Mouse (Mus musculus): ENCODE measurements at regions not wholly inside any gene's neighbourhood (a gene's known extent, or its start where the extent isn't known, plus 50 kb on each side); places are given as distances from the start of the nearest gene placed in this dataset.
A peak's percentile ranks its signal among the peaks of the same experiment; 100 is the strongest.
"Not testable (repeated sequence)": the region's sequence is repeated elsewhere in the genome, so short reads cannot be mapped to it uniquely, and the experiment has no call there.

- no peak for DNase-seq (ENCODE audit: low spot score)
- Histone ChIP-seq H3K27me3 (replicated peaks; ENCODE audit: low read depth, poor library complexity, severe bottlenecking) (no peaks in the 10 kb centered on the region), H3K4me1 (peaks cover 9% of the 10 kb centered on the region; the same call in 1 of the 2 replicates), H3K4me3 (no peak overlapping the region), H3K36me3 (replicated peaks) (no peaks in the 10 kb centered on the region), H3K27ac (replicated peaks) (no peak overlapping the region), H3K9me3 (no peaks in the 10 kb centered on the region)
- 88% methylated on average over 3 of the region's 3 CpGs for WGBS
Observed at GRCm38 (mm10) chr3:128394805-128395204, 498.7 kb upstream of the Fam241a start.

- DNase-seq (ENCODE audit: low spot score) = no peak
- Histone ChIP-seq H3K36me3 (replicated peaks) (no peaks in the 10 kb centered on the region), H3K27ac (replicated peaks) (no peak overlapping the region), H3K27me3 (replicated peaks; ENCODE audit: low read depth, poor library complexity, severe bottlenecking) (no peaks in the 10 kb centered on the region), H3K4me3 (no peak overlapping the region), H3K4me1 (no peaks in the 10 kb centered on the region), H3K9me3 (no peaks in the 10 kb centered on the region)
- 91% methylated on average over 4 of the region's 4 CpGs for WGBS
Observed at GRCm38 (mm10) chr3:128380579-128380978, 484.5 kb upstream of the Fam241a start.

DNA sequence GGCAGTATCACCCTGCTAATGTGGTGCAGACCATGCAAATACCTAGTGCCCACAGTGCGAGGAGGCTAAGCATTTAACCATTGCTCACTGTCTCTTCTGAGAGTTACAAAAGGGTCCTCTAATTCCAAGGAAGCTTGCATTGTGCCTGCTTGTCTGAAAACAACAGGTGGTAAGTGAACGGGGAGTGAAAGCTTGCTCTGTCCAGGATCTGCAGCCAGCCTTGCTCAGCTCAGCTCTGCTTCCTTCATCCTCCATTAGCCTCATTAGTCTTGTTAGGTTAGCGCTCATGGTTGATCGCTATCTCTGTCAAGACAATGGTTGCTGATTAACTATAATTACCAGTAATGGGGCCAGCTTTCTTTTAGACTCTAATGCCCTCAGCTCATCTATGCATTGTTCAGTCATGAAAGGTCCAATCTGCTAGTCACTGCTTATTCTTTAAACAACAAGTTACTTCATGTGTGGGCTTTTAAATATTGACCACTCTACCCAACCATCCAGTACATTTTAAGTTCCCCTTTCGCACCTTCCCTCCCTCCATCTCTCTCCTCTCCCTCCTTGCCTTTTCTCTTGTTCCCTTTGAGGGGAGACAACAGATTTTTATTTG lies 473.5 kb upstream of the Fam241a start:
- DNase-seq (ENCODE audit: low spot score) = no peak
- Histone ChIP-seq H3K9me3 (no peaks in the 10 kb centered on the region), H3K27ac (replicated peaks) (no peak overlapping the region), H3K4me3 (no peak overlapping the region), H3K36me3 (replicated peaks) (no peaks in the 10 kb centered on the region), H3K27me3 (replicated peaks; ENCODE audit: low read depth, poor library complexity, severe bottlenecking) (no peaks in the 10 kb centered on the region), H3K4me1 (no peaks in the 10 kb centered on the region)
- WGBS = 22% methylated on average over 5 of the region's 5 CpGs

DNA sequence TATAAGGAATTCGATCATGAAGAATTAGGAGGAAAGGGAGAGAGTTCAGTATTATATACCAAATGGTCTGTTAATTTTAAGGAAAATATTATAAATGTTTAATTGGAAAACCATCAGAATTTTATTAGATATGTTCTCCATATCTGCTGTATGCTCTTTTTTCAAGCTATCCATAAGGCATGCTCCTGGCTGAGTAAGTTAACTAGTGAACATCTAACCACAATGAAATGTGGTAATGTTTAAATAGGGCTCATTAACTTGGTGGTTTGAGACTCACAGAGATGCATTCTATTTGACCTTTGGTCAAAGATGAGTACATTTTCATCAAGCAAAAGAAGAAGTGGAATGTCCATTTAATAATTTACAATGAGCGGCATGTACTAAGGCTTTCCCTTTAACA lies 466.2 kb upstream of the Fam241a start:
- WGBS = 89% methylated on average over 2 of the region's 2 CpGs
- DNase-seq (ENCODE audit: low spot score) = no peak

DNA sequence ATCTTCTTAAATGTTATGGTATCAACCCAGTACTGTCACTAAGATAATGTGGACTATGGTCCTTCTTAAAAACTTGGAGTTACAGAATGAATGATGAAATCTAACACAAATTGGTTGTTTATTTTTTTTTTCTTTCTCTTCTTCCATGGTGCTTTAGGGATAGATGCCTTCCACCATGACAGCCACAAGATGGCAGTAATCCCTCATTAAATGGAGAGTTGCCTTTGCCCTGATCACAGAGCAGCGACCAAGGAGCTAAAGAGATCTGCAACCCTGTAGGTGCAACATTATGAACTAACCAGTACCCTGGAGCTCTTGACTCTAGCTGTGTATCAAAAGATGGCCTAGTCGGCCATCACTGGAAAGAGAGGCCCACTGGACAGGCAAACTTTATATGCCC lies 453.0 kb upstream of the Fam241a start:
- H3K36me3 ChIP-seq (replicated peaks); H3K27me3 ChIP-seq (replicated peaks; ENCODE audit: low read depth, poor library complexity, severe bottlenecking); H3K27ac ChIP-seq (replicated peaks); H3K9me3 ChIP-seq; H3K4me1 ChIP-seq; H3K4me3 ChIP-seq: not testable (repeated sequence)
- 5% methylated on average over 2 of the region's 2 CpGs for WGBS
- peak; percentile 54 for DNase-seq (ENCODE audit: low spot score)

More for the DNA sequence above, 466.2 kb upstream of the Fam241a start:
- H3K9me3 ChIP-seq = no peaks in the 10 kb centered on the region
- H3K4me1 ChIP-seq = no peaks in the 10 kb centered on the region
- no peak overlapping the region for H3K27ac ChIP-seq (replicated peaks)
- no peaks in the 10 kb centered on the region for H3K27me3 ChIP-seq (replicated peaks; ENCODE audit: low read depth, poor library complexity, severe bottlenecking)
- no peak overlapping the region for H3K4me3 ChIP-seq
- no peaks in the 10 kb centered on the region for H3K36me3 ChIP-seq (replicated peaks)

DNA sequence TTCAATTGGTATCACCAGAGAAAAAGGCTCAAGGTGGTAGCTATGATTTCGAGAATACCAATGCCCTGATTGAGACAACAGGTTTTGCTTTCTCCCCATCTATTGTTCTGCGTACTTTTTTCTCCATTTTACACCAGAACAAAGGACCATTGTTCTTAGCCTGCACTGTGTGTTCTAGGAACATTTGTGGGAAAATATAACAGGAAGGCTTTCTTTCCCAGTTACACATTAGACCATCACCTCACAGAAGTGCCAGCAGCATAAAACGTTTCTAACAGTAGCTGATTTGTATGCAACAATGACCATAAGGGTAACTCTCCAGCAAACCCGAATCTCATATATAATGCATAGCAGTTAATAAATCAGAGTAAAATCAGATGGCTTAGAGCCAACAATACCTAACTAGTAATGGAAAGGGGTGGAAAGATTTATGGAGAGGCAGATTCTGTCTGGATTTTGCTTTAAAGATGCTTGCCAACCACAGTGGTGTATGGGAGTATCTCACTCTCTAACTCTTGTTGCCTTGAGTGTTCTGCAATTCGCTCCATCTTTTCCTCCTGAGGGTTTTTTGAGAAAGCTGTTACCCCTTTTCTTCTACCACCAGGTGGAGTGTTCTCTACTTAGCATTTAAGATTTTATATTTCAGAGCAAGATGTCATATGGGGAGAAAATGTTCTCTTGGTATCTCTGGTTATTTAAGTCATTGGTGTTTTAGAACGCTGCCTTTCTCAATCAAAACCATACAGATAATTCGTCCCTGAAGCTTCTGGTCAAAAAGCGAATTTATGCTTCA lies 451.9 kb upstream of the Fam241a start:
- DNase-seq (ENCODE audit: low spot score) = no peak
- Histone ChIP-seq H3K4me3 (no peak overlapping the region), H3K27ac (replicated peaks) (no peak overlapping the region), H3K36me3 (replicated peaks) (no peaks in the 10 kb centered on the region), H3K27me3 (replicated peaks; ENCODE audit: low read depth, poor library complexity, severe bottlenecking) (no peaks in the 10 kb centered on the region; the same call in 1 of the 2 replicates), H3K9me3 (no peaks in the 10 kb centered on the region), H3K4me1 (no peaks in the 10 kb centered on the region)
- WGBS = 63% methylated on average over 8 of the region's 8 CpGs

GRCm38 (mm10) chr3:128337508-128337907 lies 441.4 kb upstream of the Fam241a start:
- DNase-seq (ENCODE audit: low spot score) = no peak
- H3K27ac ChIP-seq (replicated peaks) = no peak overlapping the region
- H3K36me3 ChIP-seq (replicated peaks) = no peaks in the 10 kb centered on the region
- H3K4me3 ChIP-seq = no peak overlapping the region
- no peaks in the 10 kb centered on the region for H3K4me1 ChIP-seq
- no peaks in the 10 kb centered on the region for H3K27me3 ChIP-seq (replicated peaks; ENCODE audit: low read depth, poor library complexity, severe bottlenecking)
- no peaks in the 10 kb centered on the region for H3K9me3 ChIP-seq
- 78% methylated on average over 2 of the region's 2 CpGs for WGBS

GRCm38 (mm10) chr3:128337031-128337430 lies 440.9 kb upstream of the Fam241a start:
- H3K27me3 ChIP-seq (replicated peaks; ENCODE audit: low read depth, poor library complexity, severe bottlenecking) = no peaks in the 10 kb centered on the region
- H3K27ac ChIP-seq (replicated peaks) = no peak overlapping the region
- 29% methylated on average over 5 of the region's 5 CpGs for WGBS

DNA sequence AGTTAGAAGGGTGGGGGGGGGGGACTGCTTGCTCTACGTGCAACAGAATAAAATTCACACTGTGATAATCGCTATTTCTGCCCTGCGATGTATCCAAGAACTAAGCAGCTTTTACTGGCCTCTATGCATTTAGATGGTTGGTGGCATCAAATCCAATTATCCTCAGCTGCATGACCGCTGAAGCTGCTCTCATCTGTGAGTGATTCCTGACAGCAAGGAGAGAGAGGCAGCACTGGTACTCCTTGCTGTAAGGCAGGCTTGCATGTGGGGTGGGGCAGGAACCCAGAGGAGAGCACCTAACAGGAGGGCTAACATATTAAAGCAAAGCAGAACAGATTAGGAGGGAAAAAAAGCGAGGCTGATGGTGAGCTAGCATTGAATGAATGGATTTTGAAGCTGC lies 431.6 kb upstream of the Fam241a start:
- Histone ChIP-seq H3K27ac (replicated peaks) (no peak overlapping the region), H3K4me1 (no peaks in the 10 kb centered on the region), H3K27me3 (replicated peaks; ENCODE audit: low read depth, poor library complexity, severe bottlenecking) (no peaks in the 10 kb centered on the region), H3K9me3 (no peaks in the 10 kb centered on the region), H3K36me3 (replicated peaks) (no peaks in the 10 kb centered on the region), H3K4me3 (no peak overlapping the region)
- WGBS = 54% methylated on average over 5 of the region's 5 CpGs
- DNase-seq (ENCODE audit: low spot score) = no peak

More at GRCm38 (mm10) chr3:128337031-128337430, 440.9 kb upstream of the Fam241a start:
- Histone ChIP-seq H3K36me3 (replicated peaks) (no peaks in the 10 kb centered on the region), H3K4me3 (no peak overlapping the region), H3K4me1 (no peaks in the 10 kb centered on the region), H3K9me3 (no peaks in the 10 kb centered on the region)
- peak; percentile 79 for DNase-seq (ENCODE audit: low spot score)

DNA sequence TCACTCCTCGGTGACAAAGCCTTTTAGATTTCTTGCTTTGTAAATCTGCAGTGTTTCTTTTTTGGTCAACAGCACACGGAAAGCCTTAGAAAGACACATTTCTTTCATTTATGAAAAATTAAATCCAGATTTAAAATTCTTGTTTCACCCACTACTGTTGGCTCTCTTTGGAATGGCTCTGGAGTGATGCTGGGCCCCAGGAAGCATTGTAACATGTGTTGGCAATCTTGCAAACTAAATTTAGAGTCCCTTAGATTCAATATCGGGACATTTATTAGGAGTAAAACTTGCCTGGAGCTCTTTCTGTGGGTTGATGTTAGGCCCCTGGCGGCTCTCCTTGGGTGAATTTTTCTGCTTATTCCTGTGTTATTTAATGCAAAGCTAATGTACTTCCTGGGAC lies 405.2 kb upstream of the Fam241a start:
- H3K27ac ChIP-seq (replicated peaks) = no peak overlapping the region
- no peak for DNase-seq (ENCODE audit: low spot score)
- no peaks in the 10 kb centered on the region for H3K27me3 ChIP-seq (replicated peaks; ENCODE audit: low read depth, poor library complexity, severe bottlenecking)
- H3K9me3 ChIP-seq = no peaks in the 10 kb centered on the region
- H3K4me3 ChIP-seq = no peak overlapping the region
- WGBS = 57% methylated on average over 4 of the region's 4 CpGs
- H3K4me1 ChIP-seq = peaks cover 16% of the 10 kb centered on the region
- H3K36me3 ChIP-seq (replicated peaks) = no peaks in the 10 kb centered on the region

GRCm38 (mm10) chr3:128298110-128298509 lies 402.0 kb upstream of the Fam241a start:
- no peaks in the 10 kb centered on the region for H3K36me3 ChIP-seq (replicated peaks)
- no peak overlapping the region for H3K4me3 ChIP-seq
- 74% methylated on average over 9 of the region's 9 CpGs for WGBS
- H3K27me3 ChIP-seq (replicated peaks; ENCODE audit: low read depth, poor library complexity, severe bottlenecking) = no peaks in the 10 kb centered on the region
- no peak overlapping the region for H3K27ac ChIP-seq (replicated peaks)
- 0 out of 2 replicates have a peak, but pooled peaks cover 2% of the 10 kb centered on the region for H3K9me3 ChIP-seq
- no peak for DNase-seq (ENCODE audit: low spot score)
- peaks cover 11% of the 10 kb centered on the region; the same call in 1 of the 2 replicates for H3K4me1 ChIP-seq

DNA sequence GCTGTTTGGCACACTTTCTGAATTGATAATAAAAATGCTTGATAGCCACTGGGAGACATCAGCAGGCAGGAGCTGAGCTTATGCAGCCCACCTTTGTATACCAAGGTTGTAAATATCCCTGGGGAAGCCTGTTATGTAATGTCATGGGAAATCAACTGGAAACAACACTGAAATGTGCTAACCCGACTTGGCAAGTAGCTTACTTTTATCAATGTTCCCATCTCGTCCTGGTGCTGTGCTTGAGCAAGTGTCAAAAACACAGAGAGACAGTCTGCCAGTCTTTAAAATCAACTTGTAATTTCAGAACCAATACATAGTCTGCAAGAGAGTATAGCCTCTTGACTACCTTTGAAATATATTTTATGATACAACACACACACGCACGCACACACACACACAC lies 391.7 kb upstream of the Fam241a start:
- DNase-seq (ENCODE audit: low spot score) = no peak
- no peak overlapping the region for H3K27ac ChIP-seq (replicated peaks)
- 84% methylated on average over 4 of the region's 4 CpGs for WGBS
- H3K4me1 ChIP-seq = no peaks in the 10 kb centered on the region
- H3K36me3 ChIP-seq (replicated peaks) = no peaks in the 10 kb centered on the region
- no peak overlapping the region for H3K4me3 ChIP-seq
- H3K27me3 ChIP-seq (replicated peaks; ENCODE audit: low read depth, poor library complexity, severe bottlenecking) = no peaks in the 10 kb centered on the region
- no peaks in the 10 kb centered on the region for H3K9me3 ChIP-seq

- H3K4me1 ChIP-seq = no peaks in the 10 kb centered on the region
- no peaks in the 10 kb centered on the region for H3K36me3 ChIP-seq (replicated peaks)
- no peaks in the 10 kb centered on the region for H3K9me3 ChIP-seq
- H3K4me3 ChIP-seq = no peak overlapping the region
- WGBS = 76% methylated on average over 6 of the region's 6 CpGs
- H3K27me3 ChIP-seq (replicated peaks; ENCODE audit: low read depth, poor library complexity, severe bottlenecking) = no peaks in the 10 kb centered on the region
- no peak for DNase-seq (ENCODE audit: low spot score)
- no peak overlapping the region for H3K27ac ChIP-seq (replicated peaks)
Observed at GRCm38 (mm10) chr3:128285214-128285613, 389.1 kb upstream of the Fam241a start.

Measured in embryonic facial prominence, embryonic 10.5 days (tissue).